Mouse (Mus musculus) frontal cortex, adult (tissue): Measurements from ENCODE around the gene Akap7.

Experiments used
- ATAC-seq: cut with Nextera tagmentation; 2 replicates; pipeline ENCODE4 v1.9.2; 2017; ENCODE audit warnings: mild to moderate bottlenecking, moderate library complexity, mixed read lengths; ENCODE audit not compliant: low TSS enrichment

Akap7 gene

DNA sequence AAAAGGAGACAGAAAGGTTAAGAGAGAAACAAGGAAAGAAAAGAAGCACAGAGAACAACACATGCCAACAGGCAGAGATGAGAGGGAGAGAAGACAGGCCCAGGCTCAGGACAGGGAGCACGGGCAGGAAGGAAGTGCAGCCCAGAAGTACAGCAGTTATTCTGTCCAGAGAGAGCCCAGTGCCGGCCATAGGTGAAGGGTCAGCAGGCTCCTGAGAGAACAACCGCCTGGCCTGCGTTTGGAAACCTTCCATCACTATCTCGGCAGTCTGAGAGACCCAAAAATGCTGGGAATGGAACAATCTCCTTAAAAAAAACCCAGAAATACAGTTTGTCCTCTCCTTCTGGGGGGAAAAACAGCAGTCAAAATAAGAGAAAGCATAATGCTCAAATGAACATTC lies 50.2 kb downstream of the Akap7 start:
- no peak for ATAC-seq

DNA sequence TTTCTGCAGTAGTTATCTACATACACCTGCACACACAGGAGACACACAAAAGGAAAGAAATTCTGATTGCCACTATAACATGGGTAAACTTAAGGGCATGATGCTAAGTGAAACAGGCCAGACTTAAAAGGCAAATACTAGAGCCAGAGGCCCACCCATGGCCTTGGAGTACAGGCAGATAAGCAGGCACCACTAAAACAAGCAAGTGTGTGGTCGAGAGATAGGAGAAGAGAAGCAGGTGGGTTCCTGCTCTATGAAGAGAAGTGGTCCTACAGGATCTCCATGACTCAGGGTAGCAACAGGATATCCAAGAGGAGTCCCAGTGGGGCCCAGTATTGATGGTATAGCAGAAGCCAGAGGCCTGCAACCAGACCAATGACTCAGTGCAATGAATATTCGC lies 54.2 kb downstream of the Akap7 start:
- ATAC-seq: no peak

DNA sequence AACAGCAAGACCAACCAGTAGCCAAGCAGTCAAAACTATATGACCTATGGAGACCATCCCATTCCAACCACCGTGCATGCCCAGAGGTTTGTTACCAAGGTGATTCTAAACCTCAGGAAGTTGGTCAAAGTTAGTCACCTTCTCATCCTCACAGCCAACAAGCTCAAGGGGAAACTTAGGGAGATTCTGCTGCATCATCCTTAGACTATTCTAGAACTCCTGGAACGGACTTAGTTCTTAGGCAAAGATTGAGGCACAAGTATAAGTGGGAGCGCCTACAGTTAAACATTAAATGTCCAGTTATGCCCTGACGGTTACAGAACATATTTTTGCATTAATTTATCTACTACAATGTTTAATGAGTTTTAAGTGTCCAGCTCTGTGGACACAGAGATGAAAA lies 54.7 kb downstream of the Akap7 start:
- no peak for ATAC-seq

DNA sequence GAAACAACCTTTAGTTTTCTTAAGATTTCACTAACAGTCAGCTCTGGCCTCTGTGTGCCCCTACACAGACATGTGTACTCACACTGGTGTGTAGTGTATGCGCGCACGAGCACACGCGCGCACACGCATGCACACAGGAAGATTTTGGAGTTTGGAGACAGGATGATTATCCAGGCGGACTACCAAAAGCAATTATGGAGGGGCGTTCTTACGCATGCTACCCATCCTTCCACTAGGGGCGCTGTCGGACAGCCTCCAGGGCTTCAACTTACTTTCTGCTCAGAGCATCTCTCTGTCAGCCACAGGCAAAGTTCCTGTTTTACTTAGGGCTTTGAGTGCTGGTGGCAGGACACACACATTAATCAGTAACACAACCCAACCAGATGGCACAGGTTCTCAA lies 57.6 kb downstream of the Akap7 start:
- ATAC-seq: peak; percentile 57; the same call in 1 of the 2 replicates

DNA sequence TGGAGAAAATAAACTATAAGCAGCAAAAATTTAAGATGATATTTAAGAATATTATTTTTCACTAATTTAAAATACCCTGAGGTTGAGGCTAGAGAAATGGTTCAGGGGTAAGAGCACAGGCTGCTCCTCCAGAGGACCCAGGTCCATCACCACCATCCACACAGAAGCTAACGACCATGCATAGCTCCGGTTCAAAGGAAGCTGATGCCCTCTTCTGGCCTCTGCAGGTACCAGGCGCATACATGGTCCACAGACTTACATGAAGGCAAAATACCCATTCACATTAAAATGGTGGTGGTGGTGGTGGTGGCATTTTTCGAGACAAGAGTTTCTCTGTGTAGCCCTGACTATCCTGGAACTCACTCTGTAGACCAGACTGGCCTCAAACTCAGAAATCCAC lies 61.5 kb downstream of the Akap7 start:
- peak; percentile 82 for ATAC-seq

DNA sequence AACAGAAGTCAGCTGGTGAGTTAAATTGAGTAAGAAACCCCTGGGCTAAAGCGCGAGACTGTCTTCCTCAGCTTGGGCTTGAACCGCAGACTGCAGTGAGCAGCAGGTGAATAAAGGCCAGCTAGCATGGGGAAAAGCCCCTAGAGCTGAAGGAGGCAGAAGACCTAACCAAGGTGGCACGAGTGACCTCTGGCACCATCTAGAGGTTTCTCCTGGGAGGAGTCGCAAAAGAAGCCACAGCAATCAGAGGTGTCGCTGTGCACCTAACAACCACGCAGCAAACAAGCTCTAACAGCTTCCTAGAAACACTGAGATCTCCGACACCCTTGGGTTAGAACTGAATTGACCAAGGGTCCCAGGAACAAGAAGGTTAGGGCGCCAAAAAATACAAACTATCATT lies 68.5 kb downstream of the Akap7 start:
- peak; percentile 90 for ATAC-seq

- ATAC-seq: no peak
Observed at GRCm38 (mm10) chr10:25234080-25234479, 73.6 kb downstream of the Akap7 start.

DNA sequence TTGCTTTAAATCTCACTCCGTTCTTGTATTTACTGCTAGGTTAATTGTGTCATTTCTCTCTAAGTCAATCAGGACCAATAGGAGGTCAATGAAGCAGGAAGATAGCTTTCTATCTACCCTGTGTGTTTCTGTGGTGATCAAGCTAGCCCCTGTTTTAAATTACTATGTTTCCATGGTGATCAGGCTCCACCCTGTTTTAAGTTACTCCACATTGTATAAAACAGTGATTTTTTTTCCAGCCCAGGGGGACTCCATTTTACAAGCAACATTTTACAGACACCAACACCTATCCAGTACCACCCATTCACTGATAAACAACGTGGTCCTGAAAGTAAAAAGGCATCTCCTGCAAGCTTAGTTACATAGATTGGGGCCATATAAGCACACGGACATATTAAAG lies 75.0 kb downstream of the Akap7 start:
- no peak for ATAC-seq

GRCm38 (mm10) chr10:25231358-25231757 lies 76.3 kb downstream of the Akap7 start:
- ATAC-seq: no peak

- no peak for ATAC-seq
Observed at GRCm38 (mm10) chr10:25224371-25224770, 83.3 kb downstream of the Akap7 start.

- no peak for ATAC-seq
Observed at GRCm38 (mm10) chr10:25220754-25221153, 86.9 kb downstream of the Akap7 start.

GRCm38 (mm10) chr10:25219901-25220495 lies 87.7 kb downstream of the Akap7 start:
- no peak for ATAC-seq

- ATAC-seq: peak; percentile 72
Observed at GRCm38 (mm10) chr10:25219220-25219628, 88.4 kb downstream of the Akap7 start.

- ATAC-seq: no peak
Observed at GRCm38 (mm10) chr10:25218746-25219145, 88.9 kb downstream of the Akap7 start.

- ATAC-seq: peak; percentile 86
Observed at GRCm38 (mm10) chr10:25215977-25216376, 91.7 kb downstream of the Akap7 start.

DNA sequence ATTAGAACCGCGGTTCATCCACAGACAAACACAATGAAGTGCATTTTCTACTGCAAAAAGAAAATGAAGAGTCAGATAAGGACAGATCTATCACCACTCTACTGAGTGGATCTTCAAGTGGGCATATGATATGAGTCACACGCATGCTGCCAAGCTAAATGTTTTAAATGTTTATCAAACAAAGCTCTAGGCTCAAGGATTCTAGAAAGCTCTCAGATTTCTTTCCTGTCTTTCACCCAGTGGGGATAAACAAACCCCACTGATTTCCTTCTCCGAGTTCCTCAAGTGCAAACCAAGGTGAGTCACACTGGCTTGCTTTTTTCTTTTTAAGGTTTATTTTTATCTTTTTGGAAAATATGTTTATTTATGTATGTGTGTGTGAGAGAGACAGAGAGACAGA lies 94.0 kb downstream of the Akap7 start:
- ATAC-seq: no peak

GRCm38 (mm10) chr10:25208619-25209018 lies 99.1 kb downstream of the Akap7 start:
- ATAC-seq: no peak

GRCm38 (mm10) chr10:25207866-25208265 lies 99.8 kb downstream of the Akap7 start:
- no peak for ATAC-seq

- ATAC-seq: no peak
Observed at GRCm38 (mm10) chr10:25200691-25201090, 107.0 kb downstream of the Akap7 start.

DNA sequence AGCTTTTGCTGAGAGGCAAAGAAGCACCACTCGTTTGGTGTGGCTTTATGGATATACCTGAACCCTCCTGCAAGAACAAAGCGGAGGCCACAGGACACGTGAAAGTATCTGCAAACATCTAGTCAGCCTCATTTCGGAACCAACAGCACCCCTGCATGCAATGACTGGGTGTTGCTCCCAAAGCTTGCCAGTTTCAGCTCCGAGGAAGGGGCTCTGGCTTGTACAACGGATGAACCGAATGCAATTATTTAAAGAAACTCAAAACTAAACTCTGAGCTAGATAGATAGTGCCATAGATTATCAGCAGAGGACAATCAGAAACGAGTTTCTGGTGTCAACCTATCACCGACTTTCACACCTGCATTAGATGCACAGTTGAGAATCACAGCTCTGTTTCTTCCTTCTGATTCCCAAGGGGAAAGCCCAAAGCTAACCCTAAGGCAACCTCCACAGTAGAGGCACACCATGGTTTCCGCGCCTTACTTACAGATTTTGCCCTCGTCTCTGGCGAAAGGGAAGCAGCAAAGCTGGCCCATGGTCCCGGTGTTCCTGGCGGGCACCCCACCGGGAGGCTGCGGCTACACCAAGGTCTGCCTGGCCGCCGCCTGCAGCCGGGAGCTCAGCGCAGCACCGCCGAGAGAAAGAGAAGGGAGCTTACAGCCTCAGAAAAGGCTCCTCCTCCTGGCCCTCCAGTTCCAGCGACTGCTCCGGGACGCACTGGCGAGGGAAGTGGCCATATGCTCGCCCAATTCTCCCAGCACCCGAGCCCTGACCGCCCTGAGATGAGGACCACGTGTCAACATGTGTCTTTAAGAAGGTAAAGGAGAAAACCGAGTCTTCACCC lies 107.9 kb downstream of the Akap7 start:
- ATAC-seq: peak; percentile 94

DNA sequence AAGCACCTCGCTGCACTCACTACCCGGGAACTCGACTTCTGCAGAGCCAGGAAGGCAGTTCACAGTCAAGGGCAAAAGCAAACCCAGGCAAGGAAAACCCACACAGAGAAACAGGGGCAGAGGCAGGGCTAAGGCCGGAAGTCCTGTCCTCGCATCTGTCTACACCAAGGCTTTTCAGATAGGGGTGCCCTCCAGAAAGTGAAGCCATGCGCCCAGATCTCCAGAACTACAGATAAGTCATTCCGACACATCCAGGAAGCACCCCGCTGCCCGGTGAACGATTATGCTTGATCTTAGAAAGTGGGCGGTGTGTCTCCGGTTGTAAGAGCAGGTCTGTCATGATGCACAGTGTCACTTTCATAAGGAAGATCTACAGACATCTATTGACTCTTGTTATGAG lies 109.1 kb downstream of the Akap7 start:
- ATAC-seq: peak; percentile 18

DNA sequence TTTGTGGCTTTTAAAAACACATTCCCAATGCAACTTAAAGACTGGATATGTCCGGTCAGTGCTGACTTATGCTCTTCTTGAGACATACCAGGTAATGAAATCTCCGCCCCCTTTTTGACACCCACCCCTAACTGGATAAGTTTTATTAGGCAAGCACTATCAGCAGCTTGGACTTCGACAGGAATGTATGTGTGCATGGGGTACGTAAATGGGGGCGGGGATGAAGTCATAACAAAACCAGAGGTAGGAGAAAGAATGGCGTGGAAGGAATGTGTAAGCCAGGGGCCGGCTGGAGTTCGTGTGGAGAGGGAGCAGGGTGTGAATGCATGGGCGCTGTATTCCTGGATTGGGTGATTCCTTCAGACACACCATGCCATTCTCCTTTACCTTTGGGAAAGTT lies 109.6 kb downstream of the Akap7 start:
- ATAC-seq: peak; percentile 3; the same call in 1 of the 2 replicates
